Mouse (Mus musculus): ENCODE data around the gene Actrt2.

Gene Actrt2

GRCm38 (mm10) chr4:154683068-154683752 lies 15.5 kb upstream of the Actrt2 start:
- DNase-seq (ENCODE audit: low read depth, low spot score): no peak

- no peak for DNase-seq (ENCODE audit: low read depth, low spot score)
Measured at GRCm38 (mm10) chr4:154682311-154682710, 14.6 kb upstream of the Actrt2 start.

GRCm38 (mm10) chr4:154675441-154676000 lies 7.9 kb upstream of the Actrt2 start:
- no peak for DNase-seq (ENCODE audit: low read depth, low spot score)

GRCm38 (mm10) chr4:154674966-154675365 lies 7.3 kb upstream of the Actrt2 start:
- DNase-seq (ENCODE audit: low read depth, low spot score): no peak

- DNase-seq (ENCODE audit: low read depth, low spot score): peak; percentile 5
Measured at GRCm38 (mm10) chr4:154674541-154674940, 6.9 kb upstream of the Actrt2 start.

GRCm38 (mm10) chr4:154673986-154674385 lies 6.3 kb upstream of the Actrt2 start:
- DNase-seq (ENCODE audit: low read depth, low spot score): no peak

GRCm38 (mm10) chr4:154672027-154672426 lies 4.4 kb upstream of the Actrt2 start:
- DNase-seq (ENCODE audit: low read depth, low spot score): no peak

- DNase-seq (ENCODE audit: low read depth, low spot score): no peak
Measured at GRCm38 (mm10) chr4:154671232-154671912, 3.7 kb upstream of the Actrt2 start.

- no peak for DNase-seq (ENCODE audit: low read depth, low spot score)
Measured at GRCm38 (mm10) chr4:154662681-154663215, 4.9 kb downstream of the Actrt2 start.

- DNase-seq (ENCODE audit: low read depth, low spot score): no peak
Measured at GRCm38 (mm10) chr4:154661256-154661655, 6.4 kb downstream of the Actrt2 start.

- no peak for DNase-seq (ENCODE audit: low read depth, low spot score)
Measured at GRCm38 (mm10) chr4:154660025-154660424, 7.6 kb downstream of the Actrt2 start.

GRCm38 (mm10) chr4:154655134-154655910 lies 12.3 kb downstream of the Actrt2 start:
- no peak for DNase-seq (ENCODE audit: low read depth, low spot score)

- no peak for DNase-seq (ENCODE audit: low read depth, low spot score)
Measured at GRCm38 (mm10) chr4:154652494-154652893, 15.2 kb downstream of the Actrt2 start.

GRCm38 (mm10) chr4:154649083-154649747 lies 18.5 kb downstream of the Actrt2 start:
- DNase-seq (ENCODE audit: low read depth, low spot score): no peak

- no peak for DNase-seq (ENCODE audit: low read depth, low spot score)
Measured at GRCm38 (mm10) chr4:154642496-154642895, 25.2 kb downstream of the Actrt2 start.

GRCm38 (mm10) chr4:154641296-154642110 lies 26.2 kb downstream of the Actrt2 start:
- no peak for DNase-seq (ENCODE audit: low read depth, low spot score)

- no peak for DNase-seq (ENCODE audit: low read depth, low spot score)
Measured at GRCm38 (mm10) chr4:154640443-154641295, 27.0 kb downstream of the Actrt2 start.

- no peak for DNase-seq (ENCODE audit: low read depth, low spot score)
Measured at GRCm38 (mm10) chr4:154639591-154640442, 27.9 kb downstream of the Actrt2 start.

GRCm38 (mm10) chr4:154639126-154639525 lies 28.5 kb downstream of the Actrt2 start:
- no peak for DNase-seq (ENCODE audit: low read depth, low spot score)
